19 mouse cellular contexts compared by ENCODE assay signal in genomic region chr10:109741664-109742063, GRCm38 (mm10).
DNase-seq lines count a peak whose midpoint lies in the region; ATAC-seq lines count a peak whose summit lies in the region.
"Had no signal": no experiment of that assay in that cellular context is flagged by ENCODE, and none has a peak within 500 bp of the region (broad histone marks: within the 10 kb centered on the region; RNA-seq: fewer than 3 reads in every experiment).

No protein-coding gene starts in this region.

- intact Hi-C loops in left cerebral cortex, postnatal 4 days (cut with DNase I): no loop called here

- H3K36me3 ChIP-seq in forebrain, embryonic 13.5 days (ENCODE audit: poor library complexity, severe bottlenecking): peaks cover 7% of the 10 kb centered on the region
- H3K36me3 ChIP-seq in forebrain, embryonic 11.5 days (ENCODE audit: control insufficient read depth, insufficient read depth, low read length): no peaks in the 10 kb centered on the region
- H3K36me3 ChIP-seq: embryonic facial prominence, embryonic 12.5 days; heart, embryonic 10.5 days; intestine, embryonic 15.5 days had no signal

- no peaks in the 10 kb centered on the region for H3K27me3 ChIP-seq in forebrain, embryonic 13.5 days
- H3K27me3 ChIP-seq in forebrain, embryonic 11.5 days (ENCODE audit: control insufficient read depth, insufficient read depth, low read length): no peaks in the 10 kb centered on the region
- H3K27me3 ChIP-seq: embryonic facial prominence, embryonic 12.5 days; intestine, embryonic 15.5 days; neural tube, embryonic 13.5 days had no signal

- no peak overlapping the region for H3K4me2 ChIP-seq in forebrain, embryonic 13.5 days
- H3K4me2 ChIP-seq in forebrain, embryonic 11.5 days (ENCODE audit: low read depth, low read length, severe bottlenecking): no peak overlapping the region
- H3K4me2 ChIP-seq: embryonic facial prominence, embryonic 12.5 days; intestine, embryonic 15.5 days; neural tube, embryonic 13.5 days had no signal

- peak; percentile 71; the same call in 1 of the 2 replicates for ATAC-seq in forebrain, embryonic 13.5 days
- ATAC-seq in forebrain, embryonic 11.5 days (replicated peaks; ENCODE audit: low FRiP score): no peak
- ATAC-seq: intestine, embryonic 15.5 days had no signal

- H3K4me1 ChIP-seq in forebrain, embryonic 13.5 days: peaks cover 12% of the 10 kb centered on the region
- H3K4me1 ChIP-seq in forebrain, embryonic 11.5 days (replicated peaks; ENCODE audit: control insufficient read depth, insufficient read depth, low read length): no peaks in the 10 kb centered on the region
- H3K4me1 ChIP-seq: embryonic facial prominence, embryonic 12.5 days; heart, embryonic 10.5 days; intestine, embryonic 15.5 days; neural tube, embryonic 13.5 days had no signal

- no peak for DNase-seq in forebrain, embryonic 11.5 days (ENCODE audit: low spot score)
- peak; percentile 85 for DNase-seq in left cerebral cortex, postnatal 4 days
- no peak for DNase-seq in left cerebral cortex, adult 9 months (ENCODE audit: low spot score in 2 of 2)
- DNase-seq in cerebellum, adult 11-12 months: peak; percentile 98
- peak; percentile 93 to 98 for DNase-seq in cerebellum, postnatal 36 days
- no peak for DNase-seq in urinary bladder, postnatal 10 days (ENCODE audit: low spot score)
- no peak for DNase-seq in urinary bladder, postnatal 25 days (ENCODE audit: low spot score)
- DNase-seq: gastrocnemius, postnatal 14 days; kidney, postnatal 10 days; layer of hippocampus, adult 9-11 months; liver; lung, adult 18-20 months; thymus, adult 2 months had no signal

- no peak overlapping the region for H3K27ac ChIP-seq in forebrain, embryonic 13.5 days
- H3K27ac ChIP-seq in forebrain, embryonic 11.5 days (ENCODE audit: low read depth, low read length): no peak overlapping the region
- H3K27ac ChIP-seq: embryonic facial prominence, embryonic 12.5 days; heart, embryonic 10.5 days; intestine, embryonic 15.5 days; macrophage; neural tube, embryonic 13.5 days had no signal

- H3K4me3 ChIP-seq in forebrain, embryonic 13.5 days: no peak overlapping the region
- no peak overlapping the region for H3K4me3 ChIP-seq in forebrain, embryonic 11.5 days (ENCODE audit: low read depth, low read length)
- H3K4me3 ChIP-seq: embryonic facial prominence, embryonic 12.5 days; heart, embryonic 10.5 days; intestine, embryonic 15.5 days; neural tube, embryonic 13.5 days had no signal

- peaks cover 7% of the 10 kb centered on the region; the same call in 1 of the 2 replicates for H3K9me3 ChIP-seq in forebrain, embryonic 13.5 days (replicated peaks)
- H3K9me3 ChIP-seq in forebrain, embryonic 11.5 days (ENCODE audit: control insufficient read depth, low read length): no peaks in the 10 kb centered on the region
- H3K9me3 ChIP-seq: embryonic facial prominence, embryonic 12.5 days; heart, embryonic 10.5 days; intestine, embryonic 15.5 days had no signal

- no peak overlapping the region for H3K9ac ChIP-seq in forebrain, embryonic 13.5 days
- no peak overlapping the region for H3K9ac ChIP-seq in forebrain, embryonic 11.5 days (ENCODE audit: low read length)
- H3K9ac ChIP-seq: embryonic facial prominence, embryonic 12.5 days; intestine, embryonic 15.5 days; neural tube, embryonic 13.5 days had no signal

- 28% methylated on average over 2 of the region's 2 CpGs for WGBS in forebrain, embryonic 13.5 days
- 67% methylated on average over 2 of the region's 2 CpGs for WGBS in forebrain, embryonic 11.5 days

Comparison
In these comparisons a context has a peak if more than half of its experiments do, and no peak if none do; other contexts are left out.
1. DNase-seq: peak in left cerebral cortex, postnatal 4 days (single experiment), cerebellum, adult 11-12 months (single experiment) and cerebellum, postnatal 36 days (2 of 2); none in forebrain, embryonic 11.5 days (single experiment), left cerebral cortex, adult 9 months (0 of 2), urinary bladder, postnatal 10 days (single experiment) and urinary bladder, postnatal 25 days (single experiment).